Mouse (Mus musculus) CH12.LX (cell line): ENCODE measurements around the gene Lamtor3. TPM values are rescaled to one million over a fixed set of nuclear protein-coding genes. Genes with fewer than 3 reads are reported as not detected.

Source experiments
- DNase-seq: peaks from one replicate; pipeline ENCODE4 v3.0.0-alpha.2; 2013; ENCODE audit errors: extremely low read depth
- H3K27ac ChIP-seq: 2 replicates; pipeline ENCODE4 v1.5.1; 2012; ENCODE audit warnings: low read depth, mild to moderate bottlenecking, control low read depth, moderate library complexity; ENCODE audit not compliant: insufficient read depth
- H3K27me3 ChIP-seq: replicated peaks from 2 replicates; pipeline ENCODE3; 2012; ENCODE audit warnings: inconsistent platforms
- H3K36me3 ChIP-seq, 2 experiments: replicated peaks in 1 of 2; 2 replicates each; pipeline versions ENCODE3 to v1.6.1; 2012; ENCODE audit warnings: inconsistent platforms in 1 of 2, low read length in 1 of 2, mild to moderate bottlenecking in 1 of 2, mixed read lengths in 1 of 2, moderate library complexity in 1 of 2; ENCODE audit not compliant: control insufficient read depth in 1 of 2, insufficient read depth in 1 of 2
- H3K4me1 ChIP-seq, 2 experiments: 2 replicates each; pipeline ENCODE4 v1.6.1; 2012; ENCODE audit warnings: inconsistent platforms in 1 of 2, moderate library complexity in 1 of 2; ENCODE audit not compliant: insufficient read depth in 2 of 2, control insufficient read depth in 1 of 2
- H3K4me2 ChIP-seq: 2 replicates; pipeline ENCODE4 v1.6.1; 2012; ENCODE audit warnings: low read depth, mild to moderate bottlenecking, control low read depth; ENCODE audit not compliant: poor library complexity, insufficient read depth, severe bottlenecking
- H3K4me3 ChIP-seq, 3 experiments: fragments of 150-350 bp in 1 of 3; sonication (generic) in 1 of 3; replicated peaks in 1 of 3; 2 replicates each; pipeline versions ENCODE3 to v1.5.1; 2011 to 2012; ENCODE audit warnings: low read depth in 2 of 3, low read length in 2 of 3, mild to moderate bottlenecking in 2 of 3, moderate library complexity in 2 of 3, control low read depth in 1 of 3, improper control_type of control experiment in 1 of 3, inconsistent platforms in 1 of 3, mixed read lengths in 1 of 3; ENCODE audit not compliant: poor library complexity in 1 of 3
- H3K79me2 ChIP-seq: replicated peaks from 2 replicates; pipeline ENCODE4 v1.6.1; 2012; ENCODE audit warnings: mild to moderate bottlenecking, moderate library complexity; ENCODE audit not compliant: control insufficient read depth, poor library complexity, insufficient read depth, severe bottlenecking; ENCODE audit errors: extremely low read depth
- H3K9ac ChIP-seq: 2 replicates; pipeline ENCODE4 v1.6.1; 2012; ENCODE audit warnings: low read depth, mild to moderate bottlenecking, control low read depth, moderate library complexity; ENCODE audit not compliant: insufficient read depth
- H3K9me3 ChIP-seq: replicated peaks from 2 replicates; pipeline ENCODE3; 2012; ENCODE audit warnings: low read length, inconsistent platforms, mixed read lengths
- BHLHE40 ChIP-seq: IDR thresholded peaks from 2 replicates; pipeline ENCODE4 v1.6.1; 2011; ENCODE audit warnings: mild to moderate bottlenecking, low read depth, low read length, improper control_type of control experiment
- E2F4 ChIP-seq: IDR thresholded peaks from 2 replicates; pipeline ENCODE4 v1.6.1; 2011; ENCODE audit warnings: low read depth, low read length, improper control_type of control experiment; ENCODE audit not compliant: insufficient replicate concordance
- ELF1 ChIP-seq: IDR thresholded peaks from 2 replicates; pipeline ENCODE4 v1.6.1; 2014; ENCODE audit warnings: low read depth, mild to moderate bottlenecking, inconsistent platforms, low read length, improper control_type of control experiment
- EP300 ChIP-seq: IDR thresholded peaks from 2 replicates; pipeline ENCODE4 v1.6.1; 2011; ENCODE audit warnings: low read length, improper control_type of control experiment
- ETS1 ChIP-seq: conservative IDR thresholded peaks from 2 replicates; pipeline ENCODE4 v1.6.1; 2012; ENCODE audit warnings: low read depth, mild to moderate bottlenecking, inconsistent platforms, low read length, improper control_type of control experiment, moderate library complexity
- HCFC1 ChIP-seq: IDR thresholded peaks from 2 replicates; pipeline ENCODE4 v1.6.1; 2012; ENCODE audit warnings: low read depth, mild to moderate bottlenecking, inconsistent platforms, low read length, improper control_type of control experiment
- IRF4 ChIP-seq: IDR thresholded peaks from 2 replicates; pipeline ENCODE4 v1.6.1; 2014; ENCODE audit warnings: low read depth, mild to moderate bottlenecking, inconsistent platforms, low read length, improper control_type of control experiment
- JUN ChIP-seq: IDR thresholded peaks from 2 replicates; pipeline ENCODE4 v1.6.1; 2011; ENCODE audit warnings: low read depth, mild to moderate bottlenecking, low read length, improper control_type of control experiment, moderate library complexity; ENCODE audit not compliant: insufficient read depth
- KAT2A ChIP-seq: IDR thresholded peaks from 2 replicates; pipeline ENCODE4 v1.6.1; 2012; ENCODE audit warnings: low read length, improper control_type of control experiment, inconsistent platforms; ENCODE audit not compliant: insufficient replicate concordance
- MAFK ChIP-seq: IDR thresholded peaks from 2 replicates; pipeline ENCODE4 v1.6.1; 2011; ENCODE audit warnings: low read length, improper control_type of control experiment; ENCODE audit not compliant: insufficient replicate concordance
- MAX ChIP-seq: IDR thresholded peaks from 2 replicates; pipeline ENCODE4 v1.6.1; 2011; ENCODE audit warnings: low read length, improper control_type of control experiment
- MEF2A ChIP-seq: IDR thresholded peaks from 2 replicates; pipeline ENCODE4 v1.6.1; 2014; ENCODE audit warnings: low read depth, mild to moderate bottlenecking, inconsistent platforms, low read length, improper control_type of control experiment, borderline replicate concordance
- MYC ChIP-seq: IDR thresholded peaks from 2 replicates; pipeline ENCODE4 v1.6.1; 2011; ENCODE audit warnings: low read depth, mild to moderate bottlenecking, improper control_type of control experiment, low read length
- POLR2AphosphoS2 ChIP-seq: IDR thresholded peaks from 2 replicates; pipeline ENCODE4 v1.6.1; 2011; ENCODE audit warnings: low read depth, low read length, improper control_type of control experiment
- SIN3A ChIP-seq: IDR thresholded peaks from 2 replicates; pipeline ENCODE4 v1.6.1; 2012; ENCODE audit warnings: low read length, improper control_type of control experiment, inconsistent platforms
- SMC3 ChIP-seq: IDR thresholded peaks from 2 replicates; pipeline ENCODE4 v1.6.1; 2011; ENCODE audit warnings: low read depth, low read length, improper control_type of control experiment
- TBP ChIP-seq: conservative IDR thresholded peaks from 2 replicates; pipeline ENCODE4 v1.6.1; 2011; ENCODE audit warnings: low read depth, low read length, improper control_type of control experiment
- TCF12 ChIP-seq: IDR thresholded peaks from 2 replicates; pipeline ENCODE4 v1.6.1; 2014; ENCODE audit warnings: low read depth, mild to moderate bottlenecking, inconsistent platforms, low read length, improper control_type of control experiment
- ZC3H11A ChIP-seq: IDR thresholded peaks from 2 replicates; pipeline ENCODE4 v1.6.1; 2012; ENCODE audit warnings: low read depth, mild to moderate bottlenecking, inconsistent platforms, low read length, improper control_type of control experiment
- ZKSCAN1 ChIP-seq: IDR thresholded peaks from 2 replicates; pipeline ENCODE4 v1.6.1; 2012; ENCODE audit warnings: low read depth, inconsistent platforms, low read length, improper control_type of control experiment, borderline replicate concordance
- dilution Hi-C: fragments of 300-500 bp; cut with MboI; formaldehyde crosslinking; loops from 2 replicates; pipeline ENCODE4 v1.14.3; 2020; ENCODE audit warnings: low sequenced_read_pairs; ENCODE audit not compliant: extremely low pct_unique_long_range_greater_than_20kb, extremely low pct_ligation_motif_present
- in situ Hi-C: fragments of 300-500 bp; cut with MboI; formaldehyde crosslinking; loops from 3 replicates; pipeline ENCODE4 v1.14.3; 2019; ENCODE audit warnings: low sequenced_read_pairs, low pct_ligation_motif_present, low pct_unique_long_range_greater_than_20kb, mixed read lengths
- polyA plus RNA-seq: library from polyadenylated mRNA; unstranded; fragments of >175 nt; gene quantifications from 2 replicates; pipeline ENCODE4 v1.2.1, GENCODE M21; 2012; ENCODE audit warnings: low read depth; ENCODE audit not compliant: insufficient read length
- total RNA-seq, 2 experiments: library from RNA; depleted of rRNA; stranded (reverse); fragments of 300-350 nt in 1 of 2; fragments of >200 nt in 1 of 2; gene quantifications; 2 replicates each; pipeline ENCODE4 v1.2.3; 2012 to 2014

Gene Lamtor3
- total and polyA plus RNA-seq, 3 experiments, result 146 to 245 (median 147) TPM

DNA sequence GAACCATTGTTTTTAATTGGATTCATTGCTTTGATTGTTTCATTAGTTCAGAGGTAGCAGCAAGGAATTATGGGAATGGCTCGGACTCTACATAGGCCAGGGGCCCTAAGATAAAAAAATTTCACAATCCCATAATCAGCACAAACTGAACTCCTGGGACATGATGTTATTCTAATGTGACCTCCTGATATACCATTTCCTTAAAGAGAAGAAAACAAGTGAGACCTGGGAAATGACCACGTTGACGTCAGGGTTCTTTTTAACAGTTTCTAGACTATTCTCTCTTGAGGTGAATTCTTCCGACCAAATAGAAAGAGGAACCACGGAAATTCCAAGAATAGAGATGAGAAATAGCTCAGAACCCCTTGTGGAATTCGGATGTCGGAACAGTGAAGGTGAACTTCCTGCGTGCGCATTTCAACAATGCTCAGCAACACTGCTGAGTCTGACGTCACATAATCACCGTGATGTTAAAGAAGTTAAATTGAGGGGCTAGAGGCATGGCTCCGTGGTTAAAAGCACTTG lies 23.9 kb downstream of the Lamtor3 start:
- DNase-seq, result no peak
- H3K27me3 ChIP-seq, result no peaks in the 10 kb centered on the region
- H3K4me3 ChIP-seq, result no peak overlapping the region
- no peak for TF ChIP-seq TBP
- TF ChIP-seq MYC, result no peak
- no peak for TF ChIP-seq KAT2A
- TF ChIP-seq MEF2A, result peak; percentile 76
- no peak for TF ChIP-seq HCFC1
- TF ChIP-seq SIN3A, result peak; percentile 60; the same call in 1 of the 2 replicates
- TF ChIP-seq POLR2AphosphoS2, result peak; percentile 32; the same call in 1 of the 2 replicates
- peak; percentile 70 for TF ChIP-seq ETS1
- no peak for TF ChIP-seq E2F4
- peak; percentile 41; the same call in 1 of the 2 replicates for TF ChIP-seq MAX
- TF ChIP-seq EP300, result peak; percentile 72
- TF ChIP-seq MAFK, result no peak
- peak; percentile 87 for TF ChIP-seq IRF4
- TF ChIP-seq ZKSCAN1, result no peak
- TF ChIP-seq ZC3H11A, result no peak
- peak; percentile 59 for TF ChIP-seq JUN
- peak; percentile 40; the same call in 1 of the 2 replicates for TF ChIP-seq BHLHE40
- peak; percentile 42; the same call in 1 of the 2 replicates for TF ChIP-seq TCF12
- H3K9ac ChIP-seq, result no peak overlapping the region
- H3K4me1 ChIP-seq, result peaks cover 10 to 43% of the 10 kb centered on the region in 2 experiments
- dilution Hi-C loops, result no loop called here
- H3K27ac ChIP-seq, result peak overlapping the region; percentile 47; the same call in 1 of the 2 replicates
- H3K9me3 ChIP-seq, result no peaks in the 10 kb centered on the region
- in situ Hi-C loops, result no loop called here
- peaks cover 6% of the 10 kb centered on the region for H3K79me2 ChIP-seq
- H3K36me3 ChIP-seq, result peaks cover 51 to 77% of the 10 kb centered on the region in 2 experiments
- H3K4me2 ChIP-seq, result no peak overlapping the region

DNA sequence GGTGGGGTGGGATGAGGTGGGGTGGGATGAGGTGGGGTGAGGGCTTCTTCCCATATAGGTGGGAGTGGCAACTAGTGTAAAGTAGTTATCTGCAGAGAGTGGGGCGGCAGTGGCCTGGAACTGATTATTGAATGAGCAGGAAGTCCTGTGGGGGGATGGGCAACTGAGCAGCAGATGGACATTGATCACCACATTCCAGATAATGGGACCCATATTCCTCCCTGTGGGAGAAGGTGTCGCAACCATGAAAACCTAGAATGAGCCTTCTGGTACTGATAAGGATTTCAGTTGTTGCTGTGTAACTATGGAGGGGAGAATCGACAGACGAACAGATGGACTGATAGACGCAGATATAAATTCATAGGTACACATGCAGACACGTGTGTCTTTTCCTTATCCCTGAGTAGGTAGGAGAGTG lies 25.4 kb downstream of the Lamtor3 start:
- no peak overlapping the region for H3K27ac ChIP-seq

More for the DNA sequence above, 25.4 kb downstream of the Lamtor3 start:
- no peak overlapping the region for H3K4me2 ChIP-seq
- peaks cover 18 to 57% of the 10 kb centered on the region in 2 experiments for H3K4me1 ChIP-seq
- peaks cover 44 to 72% of the 10 kb centered on the region in 2 experiments for H3K36me3 ChIP-seq
- TF ChIP-seq HCFC1 (no peak), ELF1 (no peak), SMC3 (no peak)
- no peak for DNase-seq
- in situ Hi-C loops (no loop called here), dilution Hi-C loops (no loop called here)
- no peaks in the 10 kb centered on the region for H3K9me3 ChIP-seq
- no peak overlapping the region for H3K4me3 ChIP-seq
- no peak overlapping the region for H3K9ac ChIP-seq
- peaks cover 6% of the 10 kb centered on the region for H3K79me2 ChIP-seq
- H3K27me3 ChIP-seq, result no peaks in the 10 kb centered on the region
